Mouse (Mus musculus): ENCODE data around the gene Ctdsp2. TPM values are rescaled to one million over a fixed set of nuclear protein-coding genes. Genes with fewer than 3 reads are reported as not detected.
A peak's percentile ranks its signal among the peaks of the same experiment; 100 is the strongest.

The Ctdsp2 gene
- total RNA-seq, 2 experiments from 2014 or later, result 81.2 to 83.8 TPM

GRCm38 (mm10) chr10:126987183-126988118 lies 8.9 kb downstream of the Ctdsp2 start:
- DNase-seq (ENCODE audit: low spot score in 2 of 2), result no peak

GRCm38 (mm10) chr10:126988513-126989165 lies 10.1 kb downstream of the Ctdsp2 start:
- no peak for DNase-seq (ENCODE audit: low spot score in 2 of 2)

GRCm38 (mm10) chr10:126990313-126991056 lies 12.0 kb downstream of the Ctdsp2 start:
- peak; percentile 81 to 91 for DNase-seq (ENCODE audit: low spot score in 2 of 2)

- no peak for DNase-seq (ENCODE audit: low spot score in 2 of 2)
Observed at GRCm38 (mm10) chr10:126991676-126992075, 13.2 kb downstream of the Ctdsp2 start.

GRCm38 (mm10) chr10:126993621-126994020 lies 15.1 kb downstream of the Ctdsp2 start:
- no peak for DNase-seq (ENCODE audit: low spot score in 2 of 2)

DNA sequence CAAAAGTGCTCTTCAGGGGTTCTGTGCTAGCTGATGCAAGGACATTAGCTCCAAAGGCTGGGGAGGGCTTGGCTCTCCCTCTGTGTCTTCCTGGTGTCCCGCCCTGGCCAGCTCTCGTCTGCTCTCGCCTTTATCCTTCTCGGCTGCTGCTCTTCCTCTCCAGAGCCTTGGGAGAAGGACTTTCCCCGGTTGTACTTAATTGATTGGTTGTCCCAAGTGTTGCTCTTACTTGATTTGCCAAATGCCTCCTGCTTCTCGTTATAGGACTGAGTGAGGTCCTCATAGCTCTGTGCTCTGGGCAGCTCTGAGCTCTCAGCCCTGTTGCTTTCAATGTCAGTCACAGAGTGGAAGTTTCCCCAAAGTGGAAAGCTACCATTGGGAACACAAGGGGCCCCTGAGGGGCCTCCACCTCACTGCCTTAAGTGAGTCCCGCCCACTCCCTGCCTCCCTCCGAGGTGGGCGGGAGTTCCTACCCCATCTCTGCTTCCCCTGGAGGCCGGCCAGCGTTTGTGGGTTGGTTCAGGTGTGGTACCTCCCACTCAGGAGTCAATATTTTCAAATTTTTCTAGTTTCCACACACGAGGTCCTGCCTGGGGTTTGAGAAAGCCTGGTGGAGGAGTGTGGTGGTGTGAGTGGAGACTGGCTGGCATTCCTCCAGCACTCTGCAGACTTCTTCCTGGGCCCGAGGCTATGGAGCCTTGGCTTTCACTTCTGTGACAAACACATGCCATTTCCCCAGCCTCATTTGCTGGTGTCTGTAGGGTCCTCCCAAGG lies 19.0 kb downstream of the Ctdsp2 start:
- peak in 1 of 2 experiments; percentile 27 for DNase-seq (ENCODE audit: low spot score in 2 of 2)

GRCm38 (mm10) chr10:127000529-127000928 lies 22.0 kb downstream of the Ctdsp2 start, which contains the start of gene Avil:
Avil (plus strand) TSS chr10:127000709.
- no peak for DNase-seq (ENCODE audit: low spot score in 2 of 2)

GRCm38 (mm10) chr10:127001297-127001696 lies 22.8 kb downstream of the Ctdsp2 start:
- DNase-seq (ENCODE audit: low spot score in 2 of 2), result no peak

DNA sequence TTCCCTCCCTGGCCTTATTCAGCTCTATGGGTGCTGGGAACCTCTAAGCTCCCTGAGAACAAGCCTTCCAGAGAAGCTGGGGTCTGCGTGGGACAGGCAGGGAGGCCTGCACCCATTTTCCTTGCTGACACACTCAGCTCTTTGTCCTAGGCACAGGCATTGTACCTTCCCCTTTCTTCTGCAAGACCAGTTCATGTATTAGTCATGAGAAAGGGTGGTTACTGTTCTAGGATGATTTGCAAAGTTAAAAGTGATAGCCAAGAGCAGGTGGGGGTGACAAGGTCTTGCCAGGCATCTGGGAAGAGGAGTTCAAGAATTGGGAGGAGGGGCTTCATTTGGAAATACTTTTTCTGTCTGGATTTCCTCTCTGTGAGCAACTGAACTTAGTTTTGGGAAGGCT lies 23.5 kb downstream of the Ctdsp2 start:
- DNase-seq (ENCODE audit: low spot score in 2 of 2), result no peak

- DNase-seq (ENCODE audit: low spot score in 2 of 2), result no peak
Observed at GRCm38 (mm10) chr10:127002765-127003164, 24.2 kb downstream of the Ctdsp2 start.

DNA sequence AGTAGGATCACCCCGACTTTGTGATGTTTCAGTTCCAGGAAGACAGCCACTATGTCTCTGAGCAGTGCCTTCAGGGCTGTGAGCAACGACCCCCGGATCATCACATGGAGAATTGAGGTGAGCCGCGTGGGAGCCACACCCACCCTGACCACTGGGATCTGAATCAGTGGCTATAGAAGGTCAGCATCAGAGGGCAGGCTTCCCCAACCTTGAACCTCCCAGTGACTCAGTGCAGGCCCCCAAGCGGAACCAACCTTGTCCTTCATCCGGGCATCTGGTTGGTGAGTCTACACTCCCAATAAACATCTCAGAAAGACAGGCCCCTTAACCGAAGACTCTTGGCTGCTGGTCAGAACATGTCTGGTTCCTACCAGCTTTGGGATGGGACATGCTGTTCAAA lies 24.8 kb downstream of the Ctdsp2 start:
- DNase-seq (ENCODE audit: low spot score in 2 of 2), result no peak

DNA sequence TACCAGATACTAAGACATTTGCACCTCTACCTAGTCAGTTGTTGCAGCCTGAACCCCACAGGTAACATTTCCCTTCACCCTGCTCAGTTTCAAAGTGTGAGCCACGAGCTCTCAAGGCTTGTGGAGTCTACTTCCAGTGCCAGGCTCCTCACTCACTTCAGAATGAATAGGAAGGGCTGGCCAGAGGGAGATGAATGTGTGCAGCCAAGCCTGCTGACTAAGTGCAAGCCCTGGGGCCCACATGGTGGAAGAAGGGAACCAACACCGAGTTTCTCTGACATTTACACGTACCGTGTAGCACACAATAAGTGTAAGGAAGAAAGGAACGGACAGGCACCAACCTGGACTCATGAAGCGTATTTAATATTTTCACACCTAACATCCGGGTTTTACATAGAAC lies 25.3 kb downstream of the Ctdsp2 start:
- DNase-seq (ENCODE audit: low spot score in 2 of 2), result no peak

GRCm38 (mm10) chr10:127016488-127016887 lies 38.0 kb downstream of the Ctdsp2 start:
- no peak for DNase-seq (ENCODE audit: low spot score in 2 of 2)

GRCm38 (mm10) chr10:127017071-127017470 lies 38.6 kb downstream of the Ctdsp2 start:
- no peak for DNase-seq (ENCODE audit: low spot score in 2 of 2)

DNA sequence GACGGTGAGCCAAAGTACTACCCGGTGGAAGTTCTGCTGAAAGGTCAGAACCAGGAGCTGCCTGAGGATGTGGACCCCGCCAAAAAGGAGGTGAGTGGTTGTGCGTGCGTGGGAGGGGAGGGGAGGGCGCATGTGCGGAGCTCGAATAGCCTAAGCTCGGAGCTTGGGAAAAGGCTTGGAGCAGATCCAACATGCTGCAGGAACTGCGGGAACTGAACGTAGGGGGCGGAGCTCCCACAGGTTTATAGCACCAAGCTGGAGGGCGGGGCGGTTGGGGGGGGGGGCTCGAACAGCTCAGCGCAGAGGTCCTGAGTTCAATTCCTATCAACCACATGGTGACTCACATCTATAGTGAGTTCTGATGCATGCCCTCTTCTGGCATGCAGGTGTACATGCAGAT lies 39.9 kb downstream of the Ctdsp2 start:
- DNase-seq (ENCODE audit: low spot score in 2 of 2), result no peak

DNA sequence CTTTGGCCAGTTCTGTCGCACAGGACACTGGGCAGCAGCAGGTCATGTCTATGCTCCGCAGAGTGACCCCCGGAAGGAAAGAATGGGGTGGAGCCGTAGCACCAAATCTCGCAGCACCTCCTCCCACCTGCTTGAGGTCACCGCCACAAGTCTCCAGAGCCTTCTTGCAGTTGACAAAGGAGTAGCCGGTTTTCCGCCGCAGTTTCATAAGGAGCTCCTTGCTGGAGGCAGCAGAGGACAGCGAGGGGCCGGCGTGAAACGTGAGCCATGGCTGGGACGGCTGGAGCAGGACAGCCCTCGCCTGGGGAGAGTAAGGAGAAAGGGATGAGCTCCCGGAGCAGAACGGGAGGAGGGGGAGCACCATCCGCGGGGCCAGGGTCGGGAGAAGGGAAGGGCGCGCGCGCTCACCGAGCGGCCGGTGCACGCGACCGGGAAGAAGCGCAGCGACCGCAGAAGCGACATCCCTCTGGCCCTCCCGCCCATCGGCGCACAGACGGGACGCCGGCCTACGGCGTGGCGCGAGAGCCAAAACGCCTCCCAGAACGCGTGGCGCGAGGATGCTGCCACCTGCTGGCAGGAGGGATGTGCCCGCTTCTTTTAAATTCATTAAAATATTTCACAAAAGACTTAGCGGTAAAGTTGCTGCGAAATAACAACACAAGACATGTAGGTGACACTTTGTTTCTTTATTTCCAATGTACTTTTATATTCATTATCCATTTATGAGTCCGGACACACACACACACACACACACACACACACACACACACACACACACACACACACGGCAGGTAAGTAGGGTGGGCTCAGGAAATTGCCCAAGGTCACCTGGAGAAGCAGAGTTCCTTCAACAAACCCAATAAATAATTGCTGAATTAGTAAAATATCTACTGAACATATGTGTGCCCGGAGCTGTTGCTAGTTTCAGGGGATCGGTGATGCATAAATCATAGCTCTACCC lies 52.1 kb downstream of the Ctdsp2 start, which contains the start of gene Tsfm:
TSS of gene Tsfm (minus strand) at position 505 of the 961 bp plus-strand sequence.
- peak; percentile 92 to 96 for DNase-seq (ENCODE audit: low spot score in 2 of 2)

- no peak for DNase-seq (ENCODE audit: low spot score in 2 of 2)
Observed at GRCm38 (mm10) chr10:127033301-127033741, 54.8 kb downstream of the Ctdsp2 start.

DNA sequence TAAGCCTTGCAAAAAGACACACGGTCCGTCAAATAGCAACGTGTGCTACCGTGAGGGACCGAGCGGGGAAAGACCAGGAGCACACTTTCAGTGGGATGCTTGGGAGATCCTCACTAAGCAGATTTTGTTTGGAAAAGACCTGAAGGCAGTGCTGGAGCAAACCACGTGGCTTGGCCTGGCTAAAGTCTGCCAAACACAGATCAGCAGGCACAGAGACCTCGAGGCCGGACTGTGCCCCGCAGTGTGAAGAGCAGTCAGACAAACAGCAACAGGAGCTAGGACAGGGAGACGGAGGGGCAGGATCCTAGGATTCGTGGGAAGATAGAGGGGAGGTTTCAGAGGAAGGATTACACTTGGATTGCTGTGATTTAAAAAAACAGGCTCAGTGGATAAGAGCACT lies 57.8 kb downstream of the Ctdsp2 start:
- no peak for DNase-seq (ENCODE audit: low spot score in 2 of 2)

GRCm38 (mm10) chr10:127037641-127038040 lies 59.1 kb downstream of the Ctdsp2 start:
- DNase-seq (ENCODE audit: low spot score in 2 of 2), result no peak

Data from left cerebral cortex, adult 18-20 months (tissue).